Mouse (Mus musculus) fibroblast of lung, adult 2 months (primary cell): ENCODE data around the gene Rexo4.

ENCODE experiments used
- DNase-seq: peaks from one replicate; pipeline ENCODE4 v3.0.0-alpha.2; 2011; ENCODE audit warnings: low read depth

Rexo4 gene

DNA sequence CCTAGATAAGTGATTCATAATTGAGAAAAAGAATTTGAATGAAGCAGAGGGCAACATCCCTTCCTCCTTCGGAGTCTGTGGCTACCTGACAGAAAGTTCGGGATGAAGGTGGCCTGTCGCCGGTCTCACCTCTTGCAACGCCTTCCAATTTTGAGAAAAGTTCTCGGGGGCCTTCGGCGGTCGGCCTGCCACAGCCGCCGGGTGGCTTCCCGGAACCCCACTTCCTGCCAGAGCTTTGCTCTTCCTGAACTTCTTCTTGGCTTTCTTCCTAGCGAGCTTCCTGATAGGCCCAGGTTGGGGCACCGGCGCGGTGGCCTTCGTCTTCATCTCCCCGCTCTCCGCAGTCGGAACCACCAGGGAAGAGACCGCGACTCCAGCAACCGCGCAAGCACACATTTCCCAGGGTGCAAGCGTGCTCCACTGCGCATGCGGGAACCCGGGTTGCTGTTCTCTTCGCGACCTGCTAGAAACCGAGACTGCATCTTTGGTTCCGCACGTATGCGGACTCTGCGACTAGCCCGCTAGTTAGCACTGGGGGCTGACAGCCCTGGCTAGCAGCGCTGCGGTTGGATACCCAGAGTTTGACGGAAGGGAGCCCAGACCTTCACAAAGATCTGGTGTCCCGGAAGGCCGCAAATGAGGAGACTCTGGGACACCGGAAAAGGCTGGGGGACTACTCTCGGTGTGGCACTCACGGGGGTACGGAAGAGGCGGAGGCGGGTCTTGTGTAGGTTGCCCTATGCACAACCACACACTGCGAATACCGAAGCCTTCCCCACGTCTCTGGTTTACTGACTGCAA, at the start of gene Rexo4:
Gene Rexo4, minus strand, starts transcription at position 464 of the 801 bp plus-strand sequence.
- peak; percentile 78 for DNase-seq

DNA sequence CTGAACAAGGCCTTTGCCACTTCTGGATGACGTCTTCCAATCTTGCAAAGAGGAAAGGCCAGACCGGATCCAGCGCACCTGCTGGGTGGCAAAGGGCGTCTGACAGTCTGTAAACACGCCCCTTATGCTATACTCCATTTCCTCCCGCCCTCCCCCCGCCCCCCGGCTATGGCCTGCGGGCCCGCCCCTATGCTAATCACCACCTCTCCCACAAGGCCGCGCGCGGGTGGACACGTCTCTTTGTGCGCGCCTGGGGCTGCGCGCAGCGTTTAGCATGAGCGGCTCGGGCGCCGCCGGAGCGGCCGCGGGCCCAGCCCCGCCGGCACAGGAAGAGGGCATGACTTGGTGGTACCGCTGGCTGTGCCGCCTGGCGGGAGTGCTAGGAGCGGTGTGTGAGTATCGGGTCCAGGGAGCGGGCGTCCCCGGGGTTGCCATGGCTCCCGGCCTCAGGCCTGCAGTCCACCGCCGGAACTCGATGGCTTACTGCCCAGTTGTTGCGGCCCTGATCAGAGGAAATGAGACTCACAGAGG, 45.6 kb upstream of the Rexo4 start, which contains the start of gene Cacfd1:
Gene Cacfd1, plus strand, starts transcription at position 213 of the 531 bp plus-strand sequence.
- DNase-seq, result peak; percentile 60

DNA sequence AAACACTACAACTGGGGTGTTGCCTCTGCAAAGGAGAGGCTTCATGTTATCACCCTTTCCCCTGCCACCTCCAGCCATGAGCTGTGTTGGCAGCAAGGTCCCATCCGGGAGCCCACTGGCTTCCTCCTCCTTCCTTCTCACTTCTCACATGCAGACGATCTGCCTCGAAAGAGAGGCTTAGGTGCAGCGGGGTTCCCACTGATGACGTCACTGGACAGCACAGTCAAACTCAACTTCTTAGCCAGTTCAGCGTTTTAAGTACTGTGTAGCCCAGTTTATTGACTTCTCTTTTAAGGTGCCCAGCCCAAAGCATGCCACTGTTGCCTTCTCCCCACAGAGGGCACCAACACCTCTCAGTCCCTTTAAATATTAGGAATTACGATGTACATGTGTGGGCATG, 43.5 kb upstream of the Rexo4 start:
- DNase-seq, result no peak

DNA sequence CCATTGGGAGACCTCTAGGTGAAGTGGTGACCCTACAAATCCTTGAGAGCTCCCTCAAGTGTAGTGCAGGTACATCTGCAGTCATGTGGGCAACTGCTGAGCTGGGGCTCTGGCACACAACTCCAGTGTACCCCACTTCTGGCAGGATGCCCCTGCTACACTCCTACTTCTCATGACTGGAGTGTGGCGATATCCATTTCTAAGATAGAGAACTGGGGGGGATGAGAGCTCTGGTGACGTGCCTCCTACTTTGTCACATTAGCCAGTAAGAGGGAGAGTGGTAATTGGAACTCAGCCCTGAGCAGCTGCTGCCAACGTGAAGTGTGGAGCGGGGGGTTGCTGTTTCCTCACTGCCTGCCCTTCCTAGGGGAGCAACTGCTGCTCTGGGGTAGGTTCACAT, 42.1 kb upstream of the Rexo4 start:
- DNase-seq, result no peak

DNA sequence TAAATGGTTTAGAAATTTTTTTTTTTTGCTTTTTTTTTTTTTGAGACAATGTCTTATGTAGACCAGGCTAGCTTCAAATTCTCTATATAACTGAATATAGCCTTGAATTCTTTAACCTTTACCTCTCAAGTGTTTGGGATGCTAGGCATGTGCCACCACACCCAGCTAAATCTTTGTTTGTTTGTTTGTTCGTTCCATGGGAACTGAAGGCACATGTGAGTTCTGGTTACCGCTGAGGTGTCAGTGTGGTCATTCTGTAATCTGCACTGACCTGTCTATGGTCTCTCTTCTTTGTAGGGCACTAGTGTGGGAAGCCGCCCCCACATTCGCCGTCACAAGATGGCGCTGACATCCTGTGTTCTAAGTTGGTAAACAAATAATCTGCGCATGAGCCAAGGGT, 33.8 kb upstream of the Rexo4 start:
- no peak for DNase-seq

DNA sequence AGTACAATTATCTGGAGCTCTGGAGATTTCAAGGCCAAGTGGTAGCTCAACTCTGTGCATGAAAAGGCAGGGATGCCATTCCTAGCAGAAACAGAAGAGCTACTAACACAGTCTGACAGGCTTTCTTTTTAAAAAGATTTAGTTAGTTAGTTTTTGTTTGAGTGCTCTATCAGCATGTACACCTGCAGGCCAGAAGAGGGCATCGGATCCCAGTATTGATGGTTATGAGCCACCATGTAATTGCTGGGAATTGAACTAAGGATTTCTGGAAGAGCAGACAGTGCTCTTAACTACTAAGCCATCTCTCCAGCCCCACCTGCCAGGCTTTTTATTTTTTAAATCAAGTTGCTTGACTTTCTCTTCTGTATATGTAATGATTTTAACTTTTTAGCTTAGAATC, 33.3 kb upstream of the Rexo4 start:
- no peak for DNase-seq

DNA sequence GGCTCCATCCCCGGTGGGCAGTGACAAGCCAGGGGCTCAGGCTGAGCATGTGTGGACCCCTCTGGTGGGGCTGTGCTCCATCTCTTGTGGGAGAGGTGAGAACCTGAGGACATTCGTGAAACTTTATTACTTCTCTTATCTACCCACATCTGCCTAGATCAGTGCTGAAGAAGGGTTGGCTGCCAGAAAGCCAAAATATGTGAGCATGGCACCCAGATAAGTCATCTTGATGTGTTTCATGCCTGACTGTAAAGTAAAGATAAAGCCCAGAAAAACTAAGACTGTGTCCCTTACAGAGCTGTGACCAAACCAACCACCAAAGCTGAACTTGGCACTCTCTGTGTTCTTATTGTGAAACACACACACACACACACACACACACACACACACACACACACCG, 29.8 kb upstream of the Rexo4 start:
- DNase-seq, result no peak

DNA sequence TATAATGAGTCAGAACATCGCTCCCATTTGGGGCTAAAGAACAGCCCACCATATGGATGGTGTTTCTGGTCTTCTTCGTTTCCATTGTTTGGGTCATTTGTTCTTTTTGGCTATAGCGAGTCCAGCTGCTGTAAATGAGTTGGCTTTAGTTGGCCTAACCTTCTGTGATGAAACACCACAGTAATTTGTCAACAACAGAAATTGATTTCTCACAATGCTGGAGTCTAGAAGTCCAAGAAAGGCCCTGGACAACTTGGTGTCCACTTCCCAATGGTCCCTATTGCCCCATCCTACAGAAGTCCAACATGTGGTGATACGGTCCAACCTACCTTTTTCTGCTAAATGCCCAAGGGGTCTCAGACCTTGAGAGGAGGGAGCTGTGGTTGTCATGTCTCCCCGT, 20.5 kb upstream of the Rexo4 start:
- no peak for DNase-seq

DNA sequence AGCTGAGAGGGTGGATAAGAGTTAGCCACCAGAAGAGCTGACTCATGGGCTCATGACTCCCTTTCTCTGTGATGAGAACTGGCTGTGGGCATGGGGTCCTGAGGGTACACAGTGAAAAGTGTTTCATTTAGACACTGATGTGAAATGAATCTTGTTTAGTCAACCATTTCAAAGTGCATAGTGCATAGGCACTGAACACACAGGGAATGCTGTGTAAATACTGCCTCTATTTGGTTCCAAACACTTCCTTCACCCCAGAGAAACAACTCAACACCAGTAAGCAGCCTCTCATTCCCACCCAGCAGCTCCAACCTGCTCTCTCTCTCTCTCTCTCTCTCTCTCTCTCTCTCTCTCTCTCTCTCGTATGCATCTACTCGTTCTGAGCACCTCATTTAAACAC, 20.0 kb upstream of the Rexo4 start:
- DNase-seq, result no peak

DNA sequence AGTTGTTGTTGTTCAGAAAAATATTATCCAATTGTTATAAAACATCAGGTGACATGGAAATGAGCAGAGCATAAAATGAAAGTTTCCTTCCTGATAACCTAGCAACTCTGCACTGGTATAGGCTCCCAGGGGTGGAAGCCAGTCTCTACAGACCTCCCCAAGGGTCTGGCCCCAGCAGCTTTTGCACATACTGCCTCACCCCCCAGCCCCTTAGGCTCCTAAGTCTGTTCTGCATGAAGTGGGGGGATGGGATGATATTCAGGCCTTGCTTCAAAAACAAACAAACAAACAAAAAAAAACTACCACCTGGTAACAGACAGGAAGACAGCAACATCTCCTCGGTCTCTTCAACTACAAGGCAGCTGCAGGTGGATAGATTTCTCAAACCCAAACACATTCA, 16.2 kb upstream of the Rexo4 start:
- no peak for DNase-seq

DNA sequence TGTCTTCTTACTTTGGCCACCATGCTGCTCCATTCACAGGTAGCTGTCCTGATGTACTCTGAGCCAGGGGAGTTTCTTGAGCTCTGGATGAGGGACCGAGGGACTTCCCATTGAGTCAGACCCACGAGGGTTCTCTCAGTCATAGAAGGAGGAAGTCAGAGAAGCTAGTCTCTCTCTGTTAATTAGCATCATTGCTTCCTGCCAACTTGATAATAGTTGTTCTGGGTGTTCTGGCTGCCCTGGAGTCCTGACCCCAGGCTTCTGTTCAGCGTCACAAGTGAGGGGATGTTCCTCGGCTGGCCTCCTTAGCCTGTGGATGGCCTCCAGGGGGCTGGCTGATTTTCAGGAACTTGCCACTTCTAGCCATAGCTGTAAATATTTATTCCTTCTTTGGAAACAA, 9.8 kb upstream of the Rexo4 start:
- no peak for DNase-seq

DNA sequence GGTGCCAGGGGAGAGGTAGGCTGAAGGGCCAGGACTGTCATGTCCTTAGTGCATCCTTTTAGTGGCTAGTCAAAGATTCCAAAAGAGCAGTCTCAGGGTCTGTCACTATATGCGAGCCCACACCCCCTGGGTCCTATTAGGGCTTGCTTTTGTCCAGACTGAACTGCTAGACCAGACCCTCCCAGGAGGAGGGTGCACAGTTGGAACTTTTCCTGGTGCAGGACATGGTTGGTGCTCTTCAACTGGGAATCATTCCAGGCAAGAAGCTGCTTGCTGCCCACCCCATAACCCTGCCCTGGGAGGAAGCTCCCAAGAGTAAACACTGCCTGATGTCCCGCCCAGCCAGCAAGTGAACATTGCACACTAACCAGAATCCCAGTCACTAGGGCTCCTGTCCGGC, 8.9 kb upstream of the Rexo4 start, which contains the start of gene Adamts13:
Gene Adamts13, plus strand, starts transcription at position 301 of the 400 bp plus-strand sequence.
- no peak for DNase-seq

DNA sequence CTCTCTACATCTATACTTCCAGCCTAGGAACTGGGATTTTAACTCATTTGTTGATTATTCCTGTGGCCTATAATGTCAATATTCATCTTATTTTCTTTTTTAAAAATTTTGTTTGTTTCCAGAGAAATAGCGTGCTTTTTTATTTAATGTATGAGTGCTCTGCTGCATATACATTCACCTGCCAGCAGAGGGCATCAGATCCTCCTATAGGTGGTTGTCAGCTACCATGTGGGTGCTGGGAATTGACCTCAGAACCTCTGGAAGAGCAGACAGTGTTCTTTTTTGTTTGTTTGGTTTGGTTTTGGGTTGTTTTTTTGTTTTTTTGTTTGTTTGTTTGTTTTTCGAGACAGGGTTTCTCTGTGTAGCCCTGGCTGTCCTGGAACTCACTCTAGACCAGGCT, 3.1 kb upstream of the Rexo4 start:
- no peak for DNase-seq

DNA sequence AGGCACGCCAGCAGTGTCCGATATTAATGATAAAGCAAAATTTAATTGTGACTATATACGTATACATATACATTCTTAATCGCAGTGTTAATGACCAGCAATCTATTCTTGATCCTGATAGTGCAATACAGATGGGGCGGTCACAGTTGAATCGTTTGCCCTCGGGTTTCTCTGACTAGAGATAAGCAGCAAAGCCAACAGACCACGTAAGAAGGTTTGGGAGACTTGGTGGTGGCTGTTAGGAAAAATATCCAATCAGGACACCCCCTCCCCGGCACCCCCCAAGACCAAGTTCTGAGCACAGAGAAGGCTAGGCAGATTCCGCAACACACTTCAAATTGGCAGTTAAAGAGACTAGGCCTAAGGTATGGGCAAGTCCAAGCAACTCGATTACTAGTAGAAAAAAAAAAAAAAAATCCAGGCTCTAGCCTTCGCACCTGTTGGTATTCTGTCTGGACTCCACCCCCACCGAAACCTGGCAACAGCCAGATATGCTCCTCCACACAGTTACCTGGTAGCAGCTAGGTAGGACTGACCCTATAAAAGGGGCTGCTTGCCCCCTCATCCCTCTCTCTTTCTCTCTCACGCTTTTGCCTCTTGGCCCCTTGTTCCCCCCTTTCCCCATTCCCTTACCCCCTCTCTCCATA, 661 bp upstream of the Rexo4 start:
- DNase-seq, result no peak

DNA sequence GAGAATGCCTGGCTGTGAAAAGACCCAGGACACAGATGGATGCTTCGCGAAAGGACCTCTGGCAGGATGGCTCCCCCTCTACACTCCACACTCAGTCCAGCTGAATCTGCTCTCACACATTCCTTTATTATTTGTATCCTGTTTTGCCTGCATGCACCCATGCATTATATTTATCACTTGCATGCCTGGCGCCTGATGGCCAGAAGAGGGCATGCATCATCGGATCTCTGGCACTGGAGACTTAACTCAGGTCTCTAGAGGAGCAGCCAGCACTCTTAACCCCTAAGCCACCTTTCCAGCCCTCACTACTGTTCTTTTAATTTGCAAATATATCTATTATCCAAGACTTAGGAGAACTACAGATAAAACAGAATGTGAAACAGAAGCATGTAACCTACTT, 3.4 kb downstream of the Rexo4 start:
- DNase-seq, result no peak

DNA sequence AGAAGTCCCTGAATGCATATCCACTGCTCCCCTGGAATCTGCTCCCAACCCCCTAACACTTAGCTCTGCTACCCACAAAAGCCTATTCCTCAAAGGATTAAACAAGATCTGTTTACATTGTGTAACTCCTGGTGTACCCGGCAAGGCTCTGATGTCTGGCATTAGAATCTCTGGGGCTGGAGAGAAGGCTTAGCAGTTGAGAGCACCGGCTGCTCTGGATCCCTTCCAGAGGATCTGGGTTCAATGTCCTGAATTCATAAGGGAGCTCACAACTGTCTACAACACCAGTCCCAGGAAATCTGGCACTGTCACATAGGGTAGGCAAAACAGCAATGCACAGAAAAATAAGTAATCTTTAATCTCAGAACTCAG, 6.7 kb downstream of the Rexo4 start:
- no peak for DNase-seq

DNA sequence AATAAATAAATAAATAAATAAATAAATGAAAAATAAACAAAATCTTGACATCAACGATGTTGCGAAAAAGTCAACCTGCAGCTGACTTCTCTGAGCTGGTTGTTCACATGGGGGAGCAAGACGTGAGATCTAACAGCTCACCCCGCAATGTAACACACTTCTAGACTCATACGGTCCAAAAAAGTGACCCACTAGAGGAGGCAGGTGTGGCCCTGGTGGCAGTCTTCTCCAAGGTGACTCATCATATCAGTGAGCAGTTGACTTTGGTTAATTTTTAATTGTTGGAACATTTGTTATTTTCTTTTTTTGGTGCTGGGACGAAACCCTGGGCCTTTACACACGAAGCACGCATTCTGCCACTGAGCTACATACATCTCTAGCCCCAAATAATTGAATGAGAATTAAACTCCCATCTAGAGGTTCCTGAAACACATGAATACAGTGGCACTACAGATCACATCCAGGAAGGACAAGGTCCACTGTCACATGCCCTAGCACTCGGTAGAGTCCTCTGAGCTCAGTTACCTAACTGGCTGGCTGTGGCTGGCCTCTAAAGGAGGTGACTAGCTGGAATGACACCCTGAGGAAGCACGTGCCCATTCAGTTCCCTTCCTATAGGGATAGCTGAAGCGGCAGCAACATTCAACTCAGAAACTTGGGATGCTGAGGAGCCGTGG, 7.2 kb downstream of the Rexo4 start:
- no peak for DNase-seq

DNA sequence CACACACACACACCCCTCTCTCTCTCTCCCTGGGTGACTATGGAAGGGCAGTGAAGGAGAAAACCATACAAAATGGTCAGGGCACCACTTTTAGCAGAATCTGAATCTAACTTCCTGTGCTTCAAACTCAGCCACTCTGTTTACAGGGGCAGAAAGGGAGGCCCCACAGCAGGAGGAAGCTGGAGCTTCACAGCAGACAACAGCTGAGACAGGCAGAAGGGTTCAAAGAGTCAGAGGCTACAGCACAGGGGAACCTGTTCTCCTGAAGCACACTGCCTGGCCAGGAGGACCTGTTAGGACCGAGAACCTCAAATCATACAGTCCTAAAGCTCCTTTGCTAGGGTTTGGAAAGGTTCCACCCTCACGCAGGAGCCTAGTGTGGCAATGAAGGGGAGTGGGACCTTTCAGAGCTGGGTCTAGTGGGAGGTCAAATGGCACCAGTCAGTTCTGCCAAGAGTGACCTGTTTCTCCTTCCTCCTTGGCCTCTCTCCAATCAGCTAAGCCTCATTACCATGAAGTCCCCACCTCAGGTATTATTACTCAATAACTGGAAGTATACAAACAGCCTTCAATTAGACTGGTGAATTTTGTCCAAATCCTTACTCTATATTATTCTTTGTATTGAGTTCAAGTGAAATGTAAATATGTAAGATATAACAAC, 9.3 kb downstream of the Rexo4 start:
- no peak for DNase-seq

DNA sequence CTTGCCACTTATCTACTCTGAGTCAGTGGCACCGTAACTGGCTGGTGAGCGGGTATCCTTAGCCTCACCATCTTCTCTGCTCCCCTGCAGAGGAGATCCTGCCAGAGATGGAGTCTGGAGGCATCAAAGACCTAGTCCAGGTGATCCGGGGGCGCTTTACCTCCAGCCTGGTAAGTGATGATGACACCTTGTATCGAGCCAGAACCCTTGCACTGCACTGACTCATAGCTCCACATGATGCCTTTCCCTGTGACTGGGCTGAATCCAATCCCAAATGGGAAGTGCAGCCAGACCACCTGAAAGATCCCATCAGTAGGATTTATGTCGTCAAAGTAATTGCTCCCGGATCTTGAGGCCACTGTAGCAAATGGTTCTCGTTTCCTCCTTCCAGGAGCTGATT, 11.3 kb downstream of the Rexo4 start:
- no peak for DNase-seq

DNA sequence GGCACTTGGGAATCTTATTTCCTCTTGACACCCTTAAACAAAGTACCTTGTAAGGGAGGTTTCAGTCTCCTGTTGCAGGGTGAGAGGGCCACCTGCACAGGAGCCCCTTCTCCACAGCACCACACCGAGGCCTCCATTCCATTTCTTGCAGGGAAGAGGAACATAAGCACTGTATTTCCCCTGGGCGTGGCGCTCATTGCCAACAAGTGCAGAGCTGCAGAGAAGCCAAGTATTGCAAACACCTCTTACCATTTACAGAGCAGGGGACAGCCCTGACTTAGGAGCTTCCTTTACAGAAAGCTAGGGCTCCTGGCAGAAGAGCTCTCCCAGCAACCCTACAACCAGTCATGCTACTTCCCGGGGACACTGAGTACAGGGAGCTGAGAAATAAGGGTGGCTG, 12.0 kb downstream of the Rexo4 start:
- DNase-seq, result no peak

DNA sequence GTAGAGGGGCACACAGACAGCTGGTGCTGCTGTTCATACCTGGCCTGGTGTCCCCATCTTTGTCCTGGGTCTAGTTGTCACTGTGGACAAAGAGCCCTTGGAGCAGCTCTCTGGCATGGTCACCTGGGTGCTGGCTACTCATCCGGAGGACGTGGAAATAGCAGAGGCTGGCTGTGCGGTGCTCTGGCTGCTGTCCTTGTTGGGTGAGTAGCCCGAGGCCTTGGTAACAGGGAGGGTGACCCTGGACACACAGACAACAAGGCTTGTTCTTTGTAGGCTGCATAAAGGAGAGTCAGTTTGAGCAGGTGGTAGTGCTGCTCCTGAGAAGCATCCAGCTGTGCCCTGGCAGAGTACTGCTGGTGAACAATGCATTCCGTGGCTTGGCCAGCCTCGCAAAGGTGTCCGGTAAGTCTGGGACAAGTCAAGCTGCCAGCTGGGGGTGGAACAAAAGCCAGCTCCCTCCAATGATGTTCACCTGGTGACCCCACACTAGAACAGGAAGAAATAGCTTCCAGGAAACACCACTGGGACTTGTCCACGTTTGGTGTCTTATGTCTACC, 12.8 kb downstream of the Rexo4 start:
- DNase-seq, result no peak

DNA sequence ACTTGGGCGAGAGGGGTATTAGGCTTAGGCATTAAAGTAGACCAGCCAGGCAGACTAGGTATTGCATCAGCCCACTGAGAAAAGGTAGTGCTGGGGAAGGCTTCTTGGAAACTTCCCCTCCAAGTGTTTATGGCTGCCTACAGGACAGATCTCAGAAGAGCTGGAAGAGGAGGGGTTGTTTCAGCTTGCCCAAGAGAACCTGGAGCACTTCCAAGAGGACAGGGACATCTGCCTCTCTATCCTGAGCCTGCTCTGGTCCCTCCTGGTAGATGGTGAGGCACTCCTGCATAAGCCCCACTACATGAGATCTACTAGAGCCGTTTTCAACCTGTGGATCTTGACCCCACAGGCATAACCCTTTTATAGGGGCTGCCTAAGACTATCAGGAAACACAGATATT, 13.8 kb downstream of the Rexo4 start:
- DNase-seq, result no peak
